Mouse (Mus musculus) hindbrain, embryonic 14.5 days (tissue): Measurements from ENCODE around the gene Gm21440. TPM values are rescaled to one million over a fixed set of nuclear protein-coding genes. Genes with fewer than 3 reads are reported as not detected.
"Not testable (repeated sequence)": the region's sequence is repeated elsewhere in the genome, so short reads cannot be mapped to it uniquely, and the experiment has no call there.

Experiments used
- ATAC-seq: fragments of 200-750 bp; cut with Nextera tagmentation; 2 replicates; pipeline ENCODE4 v1.8.0; 2017; ENCODE audit warnings: moderate number of reproducible peaks, mild to moderate bottlenecking, moderate TSS enrichment, moderate library complexity; ENCODE audit not compliant: low FRiP score
- DNase-seq: peaks from one replicate; pipeline ENCODE4 v3.0.0-alpha.2; 2015; ENCODE audit warnings: low spot score
- H3K27ac ChIP-seq: fragments of 300-500 bp; sonication (generic); 2 replicates; pipeline ENCODE4 v1.5.1; 2014; ENCODE audit warnings: mild to moderate bottlenecking, moderate library complexity
- H3K27me3 ChIP-seq: fragments of 300-500 bp; sonication (generic); 2 replicates; pipeline ENCODE4 v1.6.1; 2014; ENCODE audit warnings: mild to moderate bottlenecking, low read length, mixed read lengths; ENCODE audit not compliant: control insufficient read depth, insufficient read depth
- H3K36me3 ChIP-seq: fragments of 300-500 bp; sonication (generic); replicated peaks from 2 replicates; pipeline ENCODE4 v1.6.1; 2014; ENCODE audit not compliant: control insufficient read depth, insufficient read depth
- H3K4me1 ChIP-seq: fragments of 300-500 bp; sonication (generic); replicated peaks from 2 replicates; pipeline ENCODE4 v1.6.1; 2014; ENCODE audit warnings: antibody characterized with exemption, low read length, mixed read lengths; ENCODE audit not compliant: control insufficient read depth, insufficient read depth
- H3K4me2 ChIP-seq: fragments of 300-500 bp; sonication (generic); replicated peaks from 2 replicates; pipeline ENCODE4 v1.6.1; 2014; ENCODE audit warnings: mild to moderate bottlenecking, moderate library complexity
- H3K4me3 ChIP-seq: fragments of 300-500 bp; sonication (generic); replicated peaks from 2 replicates; pipeline ENCODE4 v1.5.1; 2014; ENCODE audit warnings: mild to moderate bottlenecking, low read length
- H3K9ac ChIP-seq: fragments of 300-500 bp; sonication (generic); 2 replicates; pipeline ENCODE4 v1.6.1; 2014
- H3K9me3 ChIP-seq: fragments of 300-500 bp; sonication (generic); 2 replicates; pipeline ENCODE4 v1.6.1; 2016; ENCODE audit warnings: low read length; ENCODE audit not compliant: control insufficient read depth
- WGBS: fragments of 180-500 bp; shearing (Covaris S2); extraction: QIAGEN DNeasy Blood & Tissue Kit; methylation state at CpG from one replicate; pipeline ENCODE4 v1.1.7; 2014; 5-methylcytosine and 5-hydroxymethylcytosine counted together
- polyA plus RNA-seq: library from polyadenylated mRNA; unstranded; fragments of >200 nt; fragmentation: Nextera tagmentation; extraction: Ambion mirVana; gene quantifications from 2 replicates; pipeline ENCODE4 v1.2.1, GENCODE M21; 2014

Gene Gm21440
- not detected in 2 replicates for polyA plus RNA-seq

DNA sequence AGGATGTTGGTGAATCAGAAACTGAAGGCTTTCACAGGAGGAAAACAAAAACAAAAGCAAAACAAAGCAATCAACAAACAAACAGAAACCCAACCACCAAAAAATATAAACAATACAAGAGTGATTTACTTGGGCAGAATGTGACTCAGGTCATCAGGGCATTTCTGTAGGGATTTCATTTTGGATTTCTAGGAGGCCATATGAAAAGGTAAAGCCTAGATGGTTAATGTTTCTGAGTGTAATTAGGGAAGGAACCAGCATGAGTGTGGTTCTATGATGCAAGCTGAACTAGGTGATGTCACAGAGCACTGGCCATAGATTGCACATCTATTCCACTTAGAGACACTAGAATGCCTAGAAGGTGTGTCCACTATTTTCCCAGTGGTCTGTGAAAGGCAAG is at the start of gene Gm21440, which contains the start of gene Gm21454:
TSS of gene Gm21440 (plus strand) at position 301 of the 400 bp plus-strand sequence.
TSS of gene Gm21454 (plus strand) at position 352 of the 400 bp plus-strand sequence.
- H3K27ac ChIP-seq, ATAC-seq, H3K9me3 ChIP-seq, H3K4me1 ChIP-seq, H3K27me3 ChIP-seq, H3K4me2 ChIP-seq, DNase-seq, H3K9ac ChIP-seq, H3K36me3 ChIP-seq, H3K4me3 ChIP-seq: not testable (repeated sequence)

DNA sequence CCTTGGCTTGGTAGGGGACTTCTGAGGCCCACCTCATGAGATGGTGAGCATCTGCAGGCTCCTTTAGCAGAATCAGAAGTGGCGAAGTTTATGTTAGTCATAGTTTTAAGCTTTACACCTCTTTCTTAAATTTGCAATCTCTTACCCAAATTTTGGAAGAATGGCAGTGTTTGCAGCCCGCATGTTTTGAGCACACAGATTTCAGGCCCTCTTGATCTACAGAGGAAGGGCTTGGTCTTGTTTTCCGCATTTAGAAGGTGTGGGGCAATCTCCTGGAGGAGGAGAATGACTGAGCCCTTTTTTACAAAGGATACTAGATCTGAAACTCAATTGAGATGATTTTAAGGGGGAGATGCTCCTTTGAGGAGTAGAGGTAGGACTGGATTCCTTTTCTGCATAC is 28.4 kb upstream of the Gm21440 start, which contains the start of gene Gm21828:
TSS of gene Gm21828 (minus strand) at position 101 of the 400 bp plus-strand sequence.
- not testable (repeated sequence) for H3K27me3 ChIP-seq, DNase-seq, H3K27ac ChIP-seq, ATAC-seq, H3K36me3 ChIP-seq, H3K4me3 ChIP-seq, H3K4me2 ChIP-seq, H3K4me1 ChIP-seq, H3K9ac ChIP-seq, H3K9me3 ChIP-seq
- no CpG with 5 or more reads among the region's 3 CpGs for WGBS

Other genes with a start within 250 kb of the Gm21440 start
- not detected in 2 replicates for gene Gm20807, start 209.5 kb upstream of the Gm21440 start, polyA plus RNA-seq
- not detected in 2 replicates for gene Gm21891, start 118.9 kb upstream of the Gm21440 start, polyA plus RNA-seq
- gene Gm21425, start 90.4 kb upstream of the Gm21440 start, polyA plus RNA-seq, result not detected in 2 replicates
- not detected in 2 replicates for gene Gm21828, start 28.5 kb upstream of the Gm21440 start, polyA plus RNA-seq
- not detected in 2 replicates for gene Gm21454, start 51 bp downstream of the Gm21440 start, polyA plus RNA-seq
- gene Gm21725, start 96.7 kb downstream of the Gm21440 start, polyA plus RNA-seq, result not detected in 2 replicates
- gene Gm21866, start 213.2 kb downstream of the Gm21440 start, polyA plus RNA-seq, result not detected in 2 replicates
- gene Gm20773, start 241.6 kb downstream of the Gm21440 start, polyA plus RNA-seq, result not detected in 2 replicates